Mouse (Mus musculus) CH12.LX (cell line): Measurements from ENCODE around the gene Tmco4.

Experiments used
- CTCF ChIP-seq, 2 experiments: IDR thresholded peaks in 1 of 2; conservative IDR thresholded peaks in 1 of 2; 2 replicates each; pipeline ENCODE4 v1.5.1; 2011 to 2012; ENCODE audit warnings: low read depth in 2 of 2, low read length in 2 of 2, improper control_type of control experiment in 1 of 2, inconsistent platforms in 1 of 2, mild to moderate bottlenecking in 1 of 2, moderate library complexity in 1 of 2
- EP300 ChIP-seq: IDR thresholded peaks from 2 replicates; pipeline ENCODE4 v1.6.1; 2011; ENCODE audit warnings: low read length, improper control_type of control experiment
- RCOR1 ChIP-seq: conservative IDR thresholded peaks from 2 replicates; pipeline ENCODE4 v1.6.1; 2012; ENCODE audit warnings: low read depth, mild to moderate bottlenecking, inconsistent platforms, low read length, improper control_type of control experiment

- no peak for TF ChIP-seq RCOR1
- TF ChIP-seq CTCF (conservative IDR thresholded peaks at IDR 0.05 in 1 of 2, IDR thresholded peaks at IDR 0.05 in 1 of 2; ENCODE audit: low read depth in 2 of 2, low read length in 2 of 2) = no peak
- TF ChIP-seq EP300 = no peak
These were observed 30.7 kb upstream of the Tmco4 start for GRCm38 (mm10) chr4:138941966-138942365.
